ENCODE assay signal across 25 mouse cellular contexts in genomic region chr3:28178333-28178732, GRCm38 (mm10).
DNase-seq lines count a peak whose midpoint lies in the region; ATAC-seq lines count a peak whose summit lies in the region.
"Had no signal": no experiment of that assay in that cellular context is flagged by ENCODE, and none has a peak within 500 bp of the region (broad histone marks: within the 10 kb centered on the region; RNA-seq: fewer than 3 reads in every experiment).

No protein-coding gene starts in this region.

- H3K36me3 ChIP-seq in intestine, embryonic 16.5 days (ENCODE audit: control insufficient read depth, insufficient read depth, low read length): no peaks in the 10 kb centered on the region
- H3K36me3 ChIP-seq: hindbrain, embryonic 13.5 days; kidney, embryonic 15.5 days; limb, embryonic 13.5 days; lung, embryonic 15.5 days; midbrain, embryonic 10.5 days; neural tube, embryonic 12.5 days had no signal

- ATAC-seq in intestine, embryonic 16.5 days: peak; percentile 65; the same call in 1 of the 2 replicates
- ATAC-seq in erythroblast, adult 5-6 weeks (replicated peaks; ENCODE audit: low FRiP score, poor library complexity, severe bottlenecking): no peak
- ATAC-seq: activated CD4-positive, CD25-positive, alpha-beta regulatory T cell, adult 4 months; forebrain, embryonic 14.5 days; midbrain, embryonic 16.5 days had no signal

- peaks cover 6% of the 10 kb centered on the region; the same call in 1 of the 2 replicates for H3K4me1 ChIP-seq in intestine, embryonic 16.5 days (ENCODE audit: control insufficient read depth, insufficient read depth, low read length)

- H3K4me2 ChIP-seq in intestine, embryonic 16.5 days (ENCODE audit: low read depth, low read length): no peak overlapping the region
- H3K4me2 ChIP-seq: heart, embryonic 11.5 days; hindbrain, embryonic 13.5 days; kidney, embryonic 15.5 days; limb, embryonic 13.5 days; liver, embryonic 11.5 days; lung, embryonic 15.5 days; neural tube, embryonic 12.5 days had no signal

- no peaks in the 10 kb centered on the region for H3K9me3 ChIP-seq in intestine, embryonic 16.5 days (ENCODE audit: control insufficient read depth, low read length)
- H3K9me3 ChIP-seq: hindbrain, embryonic 13.5 days; kidney, embryonic 15.5 days; limb, embryonic 13.5 days; lung, embryonic 15.5 days; midbrain, embryonic 10.5 days; neural tube, embryonic 12.5 days had no signal

- DNase-seq in adrenal gland, adult 2 months: peak; percentile 41
- no peak for DNase-seq in adrenal gland, adult 18-20 months (ENCODE audit: low spot score in 2 of 2)
- peak; percentile 3 for DNase-seq in urinary bladder, postnatal 14 days (ENCODE audit: low spot score)
- no peak for DNase-seq in urinary bladder, postnatal 10 days (ENCODE audit: low spot score)
- DNase-seq in gastrocnemius, postnatal 14 days: no peak
- DNase-seq: cerebellum, adult 2 months; cerebellum, postnatal 14 days; gastrocnemius, postnatal 25 days; heart, adult 18-20 months; heart, postnatal 4 days; kidney, adult 18-20 months; kidney, postnatal 25 days had no signal

- no peak overlapping the region for H3K9ac ChIP-seq in intestine, embryonic 16.5 days (ENCODE audit: low read depth, low read length)
- H3K9ac ChIP-seq: hindbrain, embryonic 13.5 days; kidney, embryonic 15.5 days; limb, embryonic 13.5 days; lung, embryonic 15.5 days; neural tube, embryonic 12.5 days had no signal

- no peak overlapping the region for H3K27ac ChIP-seq in intestine, embryonic 16.5 days (ENCODE audit: low read length)
- H3K27ac ChIP-seq: hindbrain, embryonic 13.5 days; kidney, embryonic 15.5 days; limb, embryonic 13.5 days; lung, embryonic 15.5 days; midbrain, embryonic 10.5 days; neural tube, embryonic 12.5 days had no signal

- no peaks in the 10 kb centered on the region for H3K27me3 ChIP-seq in intestine, embryonic 16.5 days (replicated peaks; ENCODE audit: control insufficient read depth, insufficient read depth, low read length)
- H3K27me3 ChIP-seq: kidney, embryonic 15.5 days; limb, embryonic 13.5 days; lung, embryonic 15.5 days had no signal

- H3K4me3 ChIP-seq in intestine, embryonic 16.5 days (ENCODE audit: low read length): no peak overlapping the region
- H3K4me3 ChIP-seq: hindbrain, embryonic 13.5 days; kidney, embryonic 15.5 days; limb, embryonic 13.5 days; lung, embryonic 15.5 days; midbrain, embryonic 10.5 days; neural tube, embryonic 12.5 days had no signal

- intact Hi-C loops in gastrocnemius, postnatal 14 days (cut with DNase I; ENCODE audit: low total_unique reads): no loop called here

- 49% methylated on average over 6 of the region's 6 CpGs for WGBS in intestine, embryonic 16.5 days

Comparison
In these comparisons a context has a peak if more than half of its experiments do, and no peak if none do; other contexts are left out.
1. DNase-seq: peak in adrenal gland, adult 2 months (single experiment) and urinary bladder, postnatal 14 days (single experiment); none in adrenal gland, adult 18-20 months (0 of 2), urinary bladder, postnatal 10 days (single experiment) and gastrocnemius, postnatal 14 days (single experiment).